Mouse (Mus musculus) kidney, postnatal 25 days (tissue): Measurements from ENCODE around the gene Ceacam18.
"Not testable (repeated sequence)": the region's sequence is repeated elsewhere in the genome, so short reads cannot be mapped to it uniquely, and the experiment has no call there.

Experiments used
- DNase-seq, 2 experiments: peaks; one replicate each; pipeline ENCODE4 v3.0.0; 2021; ENCODE audit warnings: mixed read lengths in 2 of 2

The Ceacam18 gene

GRCm38 (mm10) chr7:43668582-43668981 is 34.1 kb downstream of the Ceacam18 start:
- peak in 1 of 2 experiments; percentile 12 for DNase-seq

- DNase-seq = no peak
These were observed 36.7 kb downstream of the Ceacam18 start for GRCm38 (mm10) chr7:43671064-43671808.

- peak; percentile 93 to 96 for DNase-seq
These were observed 37.5 kb downstream of the Ceacam18 start, which contains the start of gene Ctu1 for GRCm38 (mm10) chr7:43671809-43672580. TSS of gene Ctu1 (plus strand) at chr7:43672016.

- DNase-seq = peak in 1 of 2 experiments; percentile 25
These were observed 38.2 kb downstream of the Ceacam18 start for GRCm38 (mm10) chr7:43672581-43673260.

- DNase-seq = no peak
These were observed 40.6 kb downstream of the Ceacam18 start for GRCm38 (mm10) chr7:43675091-43675490.

GRCm38 (mm10) chr7:43678517-43678916 is 44.0 kb downstream of the Ceacam18 start:
- peak in 1 of 2 experiments; percentile 68 for DNase-seq

- DNase-seq = peak in 1 of 2 experiments; percentile 65
These were observed 46.5 kb downstream of the Ceacam18 start for GRCm38 (mm10) chr7:43680960-43681359.

GRCm38 (mm10) chr7:43682511-43682910 is 48.0 kb downstream of the Ceacam18 start:
- DNase-seq = not testable (repeated sequence)

GRCm38 (mm10) chr7:43685088-43685487 is 50.6 kb downstream of the Ceacam18 start:
- no peak for DNase-seq

GRCm38 (mm10) chr7:43690118-43690517 is 55.6 kb downstream of the Ceacam18 start, which contains the start of gene Klk14:
TSS of gene Klk14 (plus strand) at chr7:43690418.
- DNase-seq = no peak
